Mouse (Mus musculus) adrenal gland, postnatal 36 days (tissue): ENCODE data around the gene Prpf4. TPM values are rescaled to one million over a fixed set of nuclear protein-coding genes. Genes with fewer than 3 reads are reported as not detected.

Experiments used
- DNase-seq, 2 experiments: peaks; one replicate each; pipeline ENCODE4 v3.0.0; 2021; ENCODE audit warnings: mixed read lengths in 1 of 2
- total RNA-seq, 2 experiments: library from RNA; stranded (reverse); gene quantifications; 2 replicates each; pipeline ENCODE4 v1.2.3; 2021

The Prpf4 gene
- total RNA-seq, 2 experiments from 2014 or later = 25.3 to 27.4 TPM

DNA sequence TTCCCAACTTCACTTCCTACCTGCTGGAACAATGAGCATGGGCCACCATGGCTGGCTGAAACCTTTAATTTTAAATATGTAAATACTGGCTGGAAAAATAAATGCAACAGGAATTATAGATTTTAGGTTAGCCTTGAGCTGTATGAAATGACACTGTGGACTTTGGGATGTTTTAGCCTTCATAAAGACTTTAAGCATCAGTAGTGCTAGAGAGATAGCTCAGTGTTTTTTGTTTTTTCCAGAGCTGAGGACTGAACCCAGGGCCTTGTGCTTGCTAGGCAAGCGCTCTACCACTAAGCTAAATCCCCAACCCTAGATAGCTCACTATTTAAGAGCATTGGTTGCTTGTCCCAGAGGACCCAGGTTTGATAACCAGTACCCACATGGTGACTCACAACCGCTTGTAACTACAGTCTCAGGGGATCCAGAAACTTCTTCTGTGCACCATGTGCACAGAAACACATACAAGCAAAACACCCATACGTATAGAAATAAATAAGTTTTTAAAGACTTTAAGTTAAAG, 28.7 kb downstream of the Prpf4 start:
- DNase-seq = no peak

DNA sequence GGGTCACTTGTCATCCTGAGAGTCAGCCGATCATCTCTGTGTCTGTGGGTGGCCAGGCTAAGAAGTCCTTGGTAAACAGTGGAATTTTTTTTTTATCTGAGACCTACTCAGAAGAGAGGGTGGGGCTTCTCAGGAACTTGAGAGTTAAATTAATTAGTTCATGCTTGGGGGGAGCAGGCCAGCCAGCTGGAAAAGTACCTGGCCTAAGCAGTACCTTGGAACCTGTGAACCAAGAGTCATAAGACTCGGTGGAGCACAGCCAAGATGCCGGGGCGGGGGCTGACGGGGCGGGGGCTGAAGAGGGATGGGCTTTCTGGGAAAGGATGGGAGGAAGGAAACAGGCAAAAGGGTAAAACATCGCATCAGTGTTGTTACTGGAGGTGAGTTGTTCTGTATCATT, 29.3 kb downstream of the Prpf4 start:
- no peak for DNase-seq

DNA sequence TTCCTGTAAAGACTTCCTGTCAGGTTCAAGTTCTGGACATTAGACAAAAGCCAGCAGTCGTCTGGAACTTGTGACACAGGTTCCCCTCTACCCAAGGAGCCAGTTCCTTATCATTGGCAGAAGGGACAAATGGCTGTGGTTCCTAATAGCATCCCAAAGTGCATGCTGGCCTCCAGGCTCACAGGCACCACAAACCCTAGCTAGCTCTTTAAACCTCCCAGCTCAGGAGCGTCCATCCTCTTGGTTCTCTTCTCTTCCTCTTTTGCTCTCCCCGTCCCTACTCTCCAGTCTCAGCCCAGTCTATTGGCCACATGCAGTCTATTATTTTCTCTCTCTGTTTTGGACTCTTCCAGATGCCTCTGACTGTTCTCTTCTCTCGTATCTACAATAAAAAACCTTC, 31.2 kb downstream of the Prpf4 start:
- DNase-seq = no peak

DNA sequence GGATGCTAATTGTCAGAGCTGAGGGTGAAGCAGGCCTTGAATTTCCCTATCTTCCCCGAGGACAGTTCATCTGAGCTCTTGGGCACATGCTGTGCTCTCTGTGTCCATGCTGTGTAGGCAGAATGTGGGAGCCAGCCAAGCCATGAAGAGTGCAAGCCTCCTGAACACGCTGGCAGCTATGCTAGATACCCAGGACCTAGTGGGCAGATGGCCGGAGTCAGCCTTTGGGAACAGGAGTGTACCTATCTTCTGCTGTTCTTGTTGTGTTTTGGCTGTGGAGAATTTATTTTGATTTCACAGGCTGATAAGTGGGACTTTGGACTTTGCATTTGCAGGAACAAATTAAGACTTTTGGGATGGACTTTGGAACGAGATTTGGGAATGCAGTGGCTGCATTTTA, 31.9 kb downstream of the Prpf4 start:
- DNase-seq = peak in 1 of 2 experiments; percentile 19

DNA sequence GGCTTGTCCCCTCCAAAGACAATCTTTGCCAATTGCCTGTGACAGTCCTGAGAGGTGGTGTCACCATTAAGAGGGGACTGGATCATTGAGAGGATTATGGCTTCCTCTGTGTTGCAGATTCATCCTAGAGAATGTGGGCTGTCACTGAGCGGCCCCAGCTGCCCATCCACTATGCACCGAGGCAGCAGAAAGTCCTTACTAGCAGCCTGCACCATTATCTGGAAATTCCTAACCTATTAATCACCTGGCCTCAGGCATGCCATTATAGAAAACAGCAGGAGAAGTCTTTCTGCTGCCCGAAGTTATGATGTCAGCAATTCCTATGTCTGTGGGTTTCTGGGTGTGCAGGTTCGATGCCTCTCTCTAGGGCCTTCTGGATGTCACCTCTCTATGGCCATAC, 32.4 kb downstream of the Prpf4 start:
- DNase-seq = no peak

DNA sequence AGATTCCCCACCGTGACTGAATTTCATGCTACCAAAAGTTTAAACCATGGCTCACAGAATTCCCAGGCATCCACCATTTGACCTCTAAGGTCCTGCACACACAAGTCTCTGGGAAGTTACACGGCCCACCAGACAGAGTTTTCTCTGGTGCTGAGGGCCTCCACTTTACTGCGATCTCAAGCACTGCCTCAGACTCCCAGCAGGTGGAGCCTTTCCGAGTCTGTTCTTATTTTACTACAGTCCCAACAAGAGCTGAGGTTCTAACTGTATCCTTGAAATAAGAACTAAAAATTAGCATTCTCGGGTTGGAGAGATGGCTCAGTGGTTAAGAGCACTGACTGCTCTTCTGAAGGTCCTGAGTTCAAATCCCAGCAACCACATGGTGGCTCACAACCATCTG, 46.4 kb downstream of the Prpf4 start:
- DNase-seq = peak; percentile 31 to 61

DNA sequence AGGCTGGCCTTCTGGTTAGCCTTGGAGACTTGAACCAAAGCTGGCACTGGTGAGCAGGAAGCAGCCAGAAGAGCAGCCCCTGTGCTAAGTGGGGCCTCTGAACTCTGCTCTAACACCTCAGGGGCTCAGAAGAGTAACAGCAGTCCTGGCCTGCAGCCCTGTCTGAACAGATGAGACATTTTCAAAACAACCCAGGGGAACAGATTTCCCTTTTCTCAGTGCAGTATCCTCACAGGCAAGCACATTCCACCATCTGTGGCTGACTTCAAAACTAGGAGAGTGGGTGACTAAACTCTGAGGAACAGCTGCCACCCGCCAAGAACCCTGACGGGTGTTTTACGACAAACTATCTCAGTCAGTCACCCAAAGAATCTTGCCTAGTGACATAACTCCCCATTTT, 50.5 kb downstream of the Prpf4 start:
- no peak for DNase-seq

DNA sequence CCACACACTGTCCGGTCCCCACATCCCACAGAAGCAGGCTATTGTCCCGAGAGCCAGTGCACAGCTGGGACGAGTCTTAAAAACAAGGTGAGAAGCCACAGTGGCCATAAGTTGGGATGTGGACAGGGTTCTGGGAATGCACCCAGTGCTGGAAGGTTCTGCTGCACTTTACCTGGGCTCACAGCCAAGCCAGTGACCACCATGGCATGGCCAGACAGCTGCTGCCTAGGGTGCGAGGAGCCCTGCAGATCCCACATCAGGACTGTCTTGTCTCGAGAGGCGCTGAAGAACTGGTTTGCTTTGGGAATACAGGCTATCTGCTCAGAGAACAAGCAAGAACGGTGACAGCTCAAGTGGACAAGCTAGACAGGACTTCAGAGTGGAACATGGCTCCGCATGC, 51.8 kb downstream of the Prpf4 start:
- DNase-seq = no peak

DNA sequence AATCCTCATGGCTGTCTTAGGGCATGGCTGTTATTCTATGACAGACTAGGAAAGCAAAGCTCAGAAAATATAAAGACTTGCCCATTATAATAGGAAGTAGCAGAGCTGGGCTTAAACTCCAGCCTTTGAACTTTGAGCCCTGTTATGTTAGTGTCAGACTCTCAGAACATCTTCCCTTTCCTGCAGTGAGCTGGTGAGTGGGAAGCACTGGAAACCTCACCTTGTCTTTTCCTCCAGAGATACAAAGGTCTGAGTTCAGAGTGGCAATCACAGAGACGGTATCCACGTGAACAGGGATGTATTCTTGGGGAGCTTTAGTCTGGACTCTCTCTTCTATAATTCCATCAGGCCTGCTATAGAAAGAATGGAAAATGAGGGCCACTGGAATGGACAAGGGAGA, 54.5 kb downstream of the Prpf4 start:
- DNase-seq = no peak

DNA sequence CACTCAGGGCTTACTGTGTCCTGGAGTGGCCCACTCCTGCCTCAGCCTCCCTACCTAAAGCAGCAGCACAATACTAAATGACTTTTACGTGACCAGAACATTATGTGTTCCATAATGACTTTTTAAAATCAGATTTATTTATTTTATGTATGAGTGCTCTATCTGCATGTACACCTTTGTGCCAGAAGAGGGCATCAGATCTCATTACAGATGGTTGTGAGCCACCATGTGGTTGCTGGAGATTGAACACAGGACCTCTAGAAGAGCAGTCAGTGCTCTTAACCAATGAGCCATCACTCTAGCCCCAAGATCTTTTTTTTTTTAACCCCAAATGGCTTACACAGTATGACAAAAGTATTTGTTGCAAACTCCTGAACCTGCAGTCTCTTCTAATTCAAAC, 59.6 kb downstream of the Prpf4 start:
- no peak for DNase-seq

DNA sequence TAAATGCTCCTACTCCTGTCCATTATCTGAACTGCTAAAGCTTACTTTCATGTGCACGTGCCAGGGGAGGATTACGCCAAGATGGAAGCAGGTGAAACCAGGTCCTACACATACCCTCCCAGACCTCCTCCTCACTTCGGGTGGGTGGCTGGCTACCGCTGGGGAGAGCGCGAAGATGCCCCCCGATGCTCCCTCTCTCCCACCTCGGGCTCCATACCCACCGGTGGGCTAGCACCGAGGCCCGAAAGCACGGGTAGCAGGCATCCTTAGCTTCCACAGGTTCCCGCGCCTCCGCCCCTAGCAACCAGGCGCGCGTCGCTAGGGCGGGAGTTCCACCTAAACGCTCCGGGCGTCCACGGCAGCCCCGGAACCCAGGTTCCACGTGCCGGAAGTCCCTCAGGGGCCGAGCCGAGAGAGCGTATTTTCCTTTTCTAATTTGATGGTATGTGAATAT, 62.0 kb downstream of the Prpf4 start, which contains the start of gene Wdr31:
TSS of gene Wdr31 (minus strand) at position 299 of the 454 bp plus-strand sequence.
- peak; percentile 84 to 85 for DNase-seq

DNA sequence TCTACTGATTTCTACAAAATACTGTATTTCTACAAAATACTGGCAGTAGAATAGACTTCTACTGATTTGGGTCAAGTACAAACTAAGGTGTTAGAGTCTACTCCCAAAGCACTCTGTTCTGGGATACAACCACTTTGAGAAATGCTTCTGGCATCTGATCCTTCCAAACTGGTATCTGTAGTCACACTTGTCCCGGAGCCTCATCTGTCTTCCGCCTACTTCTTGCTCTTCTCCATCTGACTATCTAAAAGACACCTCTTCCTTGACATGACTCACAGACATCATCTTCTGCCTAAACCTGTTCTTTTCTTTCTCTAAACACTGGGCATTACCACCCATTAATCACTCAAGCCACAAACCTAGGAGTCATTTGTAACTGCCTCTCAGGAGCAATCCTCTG, 63.5 kb downstream of the Prpf4 start:
- DNase-seq = no peak

DNA sequence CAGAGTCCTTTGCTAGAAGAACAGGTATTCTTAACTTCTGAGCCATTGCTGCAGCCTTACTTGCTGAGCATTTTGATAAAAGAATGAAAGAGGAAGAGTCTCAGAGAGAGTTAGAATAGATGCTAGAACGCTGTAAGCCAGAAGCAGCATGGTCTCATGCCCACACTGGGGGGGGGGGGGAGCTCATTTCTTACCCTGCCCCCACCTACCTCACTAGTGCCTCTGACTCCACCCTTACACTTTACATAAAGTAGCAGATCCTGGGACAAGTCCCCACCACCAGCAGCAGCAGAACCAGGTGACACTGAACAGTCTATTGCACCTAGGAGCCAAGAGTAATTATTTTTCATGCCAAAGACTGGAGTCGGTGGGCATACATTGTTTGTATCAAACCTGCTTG, 66.5 kb downstream of the Prpf4 start:
- DNase-seq = no peak

DNA sequence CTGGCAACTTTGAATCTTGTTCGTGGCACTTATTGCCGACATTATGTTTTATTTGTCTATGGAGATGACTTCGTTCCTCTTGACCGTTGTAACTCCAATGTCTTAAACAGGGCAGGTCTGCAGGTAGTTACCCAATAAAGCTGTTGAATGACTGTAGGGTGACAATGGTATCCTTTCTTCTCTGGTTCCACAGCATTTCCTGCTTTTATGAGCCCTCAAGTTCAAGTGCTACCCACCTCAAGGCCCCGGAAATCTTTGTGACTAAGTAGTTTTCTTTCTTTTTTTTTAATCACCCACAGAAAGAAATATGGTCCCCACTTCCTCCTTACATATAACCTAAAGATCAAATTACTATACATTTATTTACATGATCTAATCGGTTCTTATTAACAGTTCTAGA, 67.2 kb downstream of the Prpf4 start:
- DNase-seq = no peak

Other genes starting within 250 kb of the Prpf4 start
- gene Zfp37, start 177.8 kb upstream of the Prpf4 start, total RNA-seq = 1 to 10 TPM; 5.4 to 6.2 TPM
- 10 to 100 TPM; 30.8 to 36.9 TPM for gene Slc31a2, start 146.2 kb upstream of the Prpf4 start, total RNA-seq
- 10 to 100 TPM; 31.8 to 36.3 TPM for gene Fkbp15, start 48.2 kb upstream of the Prpf4 start, total RNA-seq
- gene Slc31a1, start 48.1 kb upstream of the Prpf4 start, total RNA-seq = 10 to 100 TPM; 45.7 to 48.4 TPM
- 10 to 100 TPM; 61.6 to 78.0 TPM for gene Cdc26, start 155 bp upstream of the Prpf4 start, total RNA-seq
- gene Rnf183, start 26.5 kb downstream of the Prpf4 start, total RNA-seq = under 1 TPM in 1 of 2 experiments, not detected in 1; 0.56 TPM
- 1 to 10 TPM; 1.3 TPM for gene Wdr31, start 62.1 kb downstream of the Prpf4 start, total RNA-seq
- gene Bspry, start 71.3 kb downstream of the Prpf4 start, total RNA-seq = 1 to 10 TPM; 3.0 to 6.1 TPM
- gene Hdhd3, start 94.7 kb downstream of the Prpf4 start, total RNA-seq = 10 to 100 TPM; 12.3 to 15.6 TPM
- gene Alad, start 111.1 kb downstream of the Prpf4 start, total RNA-seq = 10 to 100 TPM; 86.9 to 99.8 TPM
- 10 to 100 TPM; 48.7 to 52.0 TPM for gene Pole3, start 116.3 kb downstream of the Prpf4 start, total RNA-seq
- gene 4933430I17Rik, start 116.6 kb downstream of the Prpf4 start, total RNA-seq = under 1 TPM; 0.36 to 0.56 TPM
- 10 to 100 TPM; 27.3 to 40.2 TPM for gene Rgs3, start 151.1 kb downstream of the Prpf4 start, total RNA-seq